9 mouse cellular contexts compared by ENCODE assay signal in genomic region chr10:83630899-83631298, GRCm38 (mm10). TPM values are rescaled to one million over a fixed set of nuclear protein-coding genes. Genes with fewer than 3 reads are reported as not detected.
A peak's percentile ranks its signal among the peaks of the same experiment; 100 is the strongest.
DNase-seq lines count a peak whose midpoint lies in the region; ATAC-seq lines count a peak whose summit lies in the region.
"Had no signal": no experiment of that assay in that cellular context is flagged by ENCODE, and none has a peak within 500 bp of the region (broad histone marks: within the 10 kb centered on the region; RNA-seq: fewer than 3 reads in every experiment).

No protein-coding gene starts in this region.

- DNase-seq in hindbrain, embryonic 14.5 days (ENCODE audit: low spot score): peak; percentile 64
- DNase-seq in hindbrain, embryonic 11.5 days (ENCODE audit: low spot score): no peak
- DNase-seq in right cerebral cortex, postnatal 4 days: peak; percentile 36
- no peak for DNase-seq in right cerebral cortex, postnatal 25 days
- no peak for DNase-seq in B cell, adult 2 months
- no peak for DNase-seq in adrenal gland, adult 2 months
- DNase-seq: right cerebral cortex, postnatal 14 days had no signal

- H3K4me1 ChIP-seq in hindbrain, embryonic 14.5 days (replicated peaks; ENCODE audit: control insufficient read depth, insufficient read depth, low read length): 0 out of 2 replicates have a peak, but pooled peaks cover 3% of the 10 kb centered on the region
- H3K4me1 ChIP-seq in hindbrain, embryonic 11.5 days (replicated peaks; ENCODE audit: control insufficient read depth, insufficient read depth, low read length): no peaks in the 10 kb centered on the region
- peaks cover 19% of the 10 kb centered on the region for H3K4me1 ChIP-seq in heart, embryonic 16.5 days (ENCODE audit: control insufficient read depth, insufficient read depth, low read length)

- WGBS in hindbrain, embryonic 14.5 days: 53% methylated on average over 3 of the region's 3 CpGs
- 67% methylated on average over 3 of the region's 3 CpGs for WGBS in hindbrain, embryonic 11.5 days
- WGBS in heart, embryonic 16.5 days: 28% methylated on average over 3 of the region's 3 CpGs

- H3K4me3 ChIP-seq in hindbrain, embryonic 14.5 days (replicated peaks; ENCODE audit: low read length): no peak overlapping the region
- H3K4me3 ChIP-seq in hindbrain, embryonic 11.5 days (ENCODE audit: low read depth, low read length): no peak overlapping the region
- H3K4me3 ChIP-seq in heart, embryonic 16.5 days (ENCODE audit: low read length): no peak overlapping the region
- H3K4me3 ChIP-seq: limb, embryonic 15.5 days had no signal

- 0 out of 2 replicates have a peak overlapping the region, but pooled peaks have one; percentile 5 for H3K27ac ChIP-seq in hindbrain, embryonic 14.5 days
- no peak overlapping the region for H3K27ac ChIP-seq in hindbrain, embryonic 11.5 days (ENCODE audit: low read depth, low read length)
- H3K27ac ChIP-seq in heart, embryonic 16.5 days (ENCODE audit: low read length): 0 out of 2 replicates have a peak overlapping the region, but pooled peaks have one; percentile 28
- H3K27ac ChIP-seq: limb, embryonic 15.5 days had no signal

- H3K9ac ChIP-seq in hindbrain, embryonic 14.5 days: no peak overlapping the region
- no peak overlapping the region for H3K9ac ChIP-seq in hindbrain, embryonic 11.5 days (ENCODE audit: low read depth, low read length)
- no peak overlapping the region for H3K9ac ChIP-seq in heart, embryonic 16.5 days (ENCODE audit: low read length)
- H3K9ac ChIP-seq: limb, embryonic 15.5 days had no signal

- H3K36me3 ChIP-seq in hindbrain, embryonic 14.5 days (replicated peaks; ENCODE audit: control insufficient read depth, insufficient read depth): peaks cover 20% of the 10 kb centered on the region
- H3K36me3 ChIP-seq in hindbrain, embryonic 11.5 days (ENCODE audit: control insufficient read depth, insufficient read depth, low read length): no peaks in the 10 kb centered on the region
- H3K36me3 ChIP-seq in heart, embryonic 16.5 days (ENCODE audit: control insufficient read depth, insufficient read depth): peaks cover 8% of the 10 kb centered on the region

- H3K9me3 ChIP-seq in hindbrain, embryonic 14.5 days (ENCODE audit: control insufficient read depth, low read length): no peaks in the 10 kb centered on the region
- H3K9me3 ChIP-seq in hindbrain, embryonic 11.5 days (ENCODE audit: control insufficient read depth, low read length): no peaks in the 10 kb centered on the region
- H3K9me3 ChIP-seq in heart, embryonic 16.5 days (replicated peaks; ENCODE audit: control insufficient read depth, low read length): no peaks in the 10 kb centered on the region
- H3K9me3 ChIP-seq: limb, embryonic 15.5 days had no signal

- no peak overlapping the region for H3K4me2 ChIP-seq in hindbrain, embryonic 14.5 days (replicated peaks)
- no peak overlapping the region for H3K4me2 ChIP-seq in hindbrain, embryonic 11.5 days (replicated peaks; ENCODE audit: low read depth, low read length)
- no peak overlapping the region for H3K4me2 ChIP-seq in heart, embryonic 16.5 days (ENCODE audit: low read depth, low read length)
- H3K4me2 ChIP-seq: limb, embryonic 15.5 days had no signal

- no peaks in the 10 kb centered on the region for H3K27me3 ChIP-seq in hindbrain, embryonic 14.5 days (ENCODE audit: control insufficient read depth, insufficient read depth, low read length)
- H3K27me3 ChIP-seq in hindbrain, embryonic 11.5 days (ENCODE audit: control insufficient read depth, insufficient read depth, low read length): no peaks in the 10 kb centered on the region
- no peaks in the 10 kb centered on the region for H3K27me3 ChIP-seq in heart, embryonic 16.5 days (ENCODE audit: control insufficient read depth, insufficient read depth, low read length)
- H3K27me3 ChIP-seq: limb, embryonic 15.5 days had no signal

- peak; percentile 53; the same call in 1 of the 2 replicates for ATAC-seq in hindbrain, embryonic 14.5 days (ENCODE audit: low FRiP score)
- no peak for ATAC-seq in hindbrain, embryonic 11.5 days (ENCODE audit: low FRiP score)
- 0 out of 2 replicates have a peak, but pooled peaks have one; percentile 41 for ATAC-seq in heart, embryonic 16.5 days (replicated peaks; ENCODE audit: extremely low read depth, insufficient read depth, low FRiP score)

RNA-seq across cellular contexts. Expression of gene Appl2, which starts 17.6 kb away (rescaled TPM):
- 37.1 and 39.9 TPM in 2 replicates for polyA plus RNA-seq in hindbrain, embryonic 14.5 days (2014; fragmentation: Nextera tagmentation; extraction: Ambion mirVana)
- polyA plus RNA-seq in hindbrain, embryonic 11.5 days (2014; fragmentation: Nextera tagmentation; extraction: Ambion mirVana): 32.0 and 38.5 TPM in 2 replicates
- polyA plus RNA-seq in heart, embryonic 16.5 days (2015; fragmentation: Nextera tagmentation; extraction: Ambion mirVana): 37.9 and 42.1 TPM in 2 replicates
- 100 to 1,000 TPM in 1 of 2 experiments, 10 to 100 TPM in 1; 51.2 to 190 TPM for total RNA-seq in adrenal gland, adult 2 months (2021)
- polyA plus RNA-seq in adrenal gland, adult 2 months (2012; rRNA removed): 244 and 584 TPM in 2 replicates

Comparison
In these comparisons a context has a peak if more than half of its experiments do, and no peak if none do; other contexts are left out.
1. DNase-seq: peak in hindbrain, embryonic 14.5 days (single experiment) and right cerebral cortex, postnatal 4 days (single experiment); none in hindbrain, embryonic 11.5 days (single experiment), right cerebral cortex, postnatal 25 days (single experiment), B cell, adult 2 months (0 of 2) and adrenal gland, adult 2 months (single experiment).